Mouse (Mus musculus) neural tube, embryonic 11.5 days (tissue): Measurements from ENCODE around the gene Tmem132a. TPM values are rescaled to one million over a fixed set of nuclear protein-coding genes. Genes with fewer than 3 reads are reported as not detected.

Experiments
- ATAC-seq: fragments of 200-750 bp; cut with Nextera tagmentation; 2 replicates; pipeline ENCODE4 v1.8.0; 2017; ENCODE audit warnings: moderate number of reproducible peaks, mild to moderate bottlenecking, moderate TSS enrichment, moderate library complexity; ENCODE audit not compliant: insufficient read depth, low FRiP score, low TSS enrichment
- DNase-seq: peaks from one replicate; pipeline ENCODE4 v3.0.0-alpha.2; 2015; ENCODE audit warnings: low spot score
- H3K27ac ChIP-seq: fragments of 300-500 bp; sonication (generic); 2 replicates; pipeline ENCODE4 v1.5.1; 2014; ENCODE audit warnings: low read depth, mild to moderate bottlenecking, low read length
- H3K27me3 ChIP-seq: fragments of 300-500 bp; sonication (generic); 2 replicates; pipeline ENCODE4 v1.6.1; 2014; ENCODE audit warnings: mild to moderate bottlenecking, low read length, mixed read lengths; ENCODE audit not compliant: control insufficient read depth, insufficient read depth
- H3K36me3 ChIP-seq: fragments of 300-500 bp; sonication (generic); 2 replicates; pipeline ENCODE4 v1.6.1; 2014; ENCODE audit warnings: mild to moderate bottlenecking, low read length, moderate library complexity, mixed read lengths; ENCODE audit not compliant: control insufficient read depth, insufficient read depth
- H3K4me1 ChIP-seq: fragments of 300-500 bp; sonication (generic); 2 replicates; pipeline ENCODE4 v1.6.1; 2014; ENCODE audit warnings: low read length, mixed read lengths; ENCODE audit not compliant: control insufficient read depth, insufficient read depth
- H3K4me2 ChIP-seq: fragments of 300-500 bp; sonication (generic); 2 replicates; pipeline ENCODE4 v1.6.1; 2014; ENCODE audit warnings: low read depth, mild to moderate bottlenecking, moderate library complexity
- H3K4me3 ChIP-seq: fragments of 300-500 bp; sonication (generic); 2 replicates; pipeline ENCODE4 v1.5.1; 2014; ENCODE audit warnings: low read depth, low read length
- H3K9ac ChIP-seq: fragments of 300-500 bp; sonication (generic); 2 replicates; pipeline ENCODE4 v1.6.1; 2014; ENCODE audit warnings: mild to moderate bottlenecking, low read length
- H3K9me3 ChIP-seq: fragments of 300-500 bp; sonication (generic); 2 replicates; pipeline ENCODE4 v1.6.1; 2016; ENCODE audit warnings: low read length; ENCODE audit not compliant: control insufficient read depth
- WGBS: fragments of 180-500 bp; shearing (Covaris S2); extraction: QIAGEN DNeasy Blood & Tissue Kit; methylation state at CpG from one replicate; pipeline ENCODE4 v1.1.7; 2014; 5-methylcytosine and 5-hydroxymethylcytosine counted together
- polyA plus RNA-seq: library from polyadenylated mRNA; unstranded; fragments of >200 nt; fragmentation: Nextera tagmentation; extraction: Ambion mirVana; gene quantifications from 2 replicates; pipeline ENCODE4 v1.2.1, GENCODE M21; 2014

Gene Tmem132a
- polyA plus RNA-seq, 1 experiment from 2014 or later = 85.5 TPM

DNA sequence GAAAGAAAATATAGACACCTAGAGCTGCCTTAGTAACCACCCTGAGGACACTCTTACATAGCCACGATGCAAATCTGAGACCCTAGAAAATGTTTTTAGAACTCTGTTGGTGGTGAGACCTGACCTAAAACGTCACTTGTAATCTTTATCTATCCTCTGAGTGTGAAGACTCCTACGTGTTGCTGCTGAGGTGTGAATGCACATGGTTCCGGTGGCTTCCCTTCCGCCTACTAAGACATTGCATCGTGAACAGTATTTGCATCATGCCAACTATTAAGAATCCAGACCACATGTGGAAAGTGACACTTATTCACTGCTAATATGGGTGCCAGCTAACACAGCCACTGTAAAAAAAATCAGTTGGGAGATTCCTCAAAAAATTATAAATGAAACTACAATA, 53.9 kb downstream of the Tmem132a start:
- ATAC-seq = no peak
- no peak for DNase-seq
- Histone ChIP-seq H3K27me3 (no peaks in the 10 kb centered on the region), H3K4me3 (no peak overlapping the region), H3K27ac (no peak overlapping the region), H3K36me3 (no peaks in the 10 kb centered on the region), H3K4me1 (no peaks in the 10 kb centered on the region), H3K9ac (no peak overlapping the region), H3K4me2 (no peak overlapping the region), H3K9me3 (no peaks in the 10 kb centered on the region)
- WGBS = 85% methylated on average over 6 of the region's 6 CpGs

- Histone ChIP-seq H3K4me2 (no peak overlapping the region), H3K36me3 (no peaks in the 10 kb centered on the region), H3K9ac (no peak overlapping the region), H3K27me3 (no peaks in the 10 kb centered on the region), H3K9me3 (no peaks in the 10 kb centered on the region), H3K4me3 (no peak overlapping the region), H3K27ac (no peak overlapping the region), H3K4me1 (no peaks in the 10 kb centered on the region)
- no peak for ATAC-seq
- DNase-seq = no peak
- WGBS = 75% methylated on average over 7 of the region's 7 CpGs
These were observed 55.8 kb downstream of the Tmem132a start for GRCm38 (mm10) chr19:10813905-10814304.

GRCm38 (mm10) chr19:10813039-10813438, 56.7 kb downstream of the Tmem132a start:
- H3K9ac ChIP-seq = no peak overlapping the region
- no peaks in the 10 kb centered on the region for H3K4me1 ChIP-seq
- DNase-seq = no peak
- H3K4me2 ChIP-seq = no peak overlapping the region
- no peaks in the 10 kb centered on the region for H3K36me3 ChIP-seq
- H3K27me3 ChIP-seq = no peaks in the 10 kb centered on the region
- no peaks in the 10 kb centered on the region for H3K9me3 ChIP-seq
- no peak overlapping the region for H3K4me3 ChIP-seq
- H3K27ac ChIP-seq = no peak overlapping the region
- ATAC-seq = no peak
- WGBS = 93% methylated on average over 5 of the region's 5 CpGs

DNA sequence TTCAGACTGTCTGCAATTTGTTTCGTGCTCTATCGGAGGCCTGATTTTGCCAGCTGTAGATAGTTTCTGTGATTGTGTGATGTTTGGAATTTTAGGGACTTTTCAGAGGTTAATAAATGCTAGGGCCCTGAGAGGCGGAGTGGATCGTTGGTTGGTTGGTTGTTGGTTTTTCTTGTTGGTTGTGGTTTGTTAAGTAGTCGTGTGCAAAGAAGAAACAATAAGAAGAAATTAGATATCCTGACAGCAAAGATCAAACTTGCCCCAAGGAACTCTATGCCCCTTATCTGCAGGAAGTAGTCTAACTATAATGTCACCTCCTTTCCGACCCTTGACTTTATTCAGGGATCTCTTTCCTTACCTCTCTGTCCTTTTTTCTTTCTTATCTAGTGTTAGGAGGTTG, 58.3 kb downstream of the Tmem132a start:
- H3K36me3 ChIP-seq = no peaks in the 10 kb centered on the region
- H3K27ac ChIP-seq = no peak overlapping the region
- no peaks in the 10 kb centered on the region for H3K9me3 ChIP-seq
- no peak overlapping the region for H3K4me2 ChIP-seq
- no peak overlapping the region for H3K9ac ChIP-seq
- ATAC-seq (no peak), DNase-seq (no peak)
- 85% methylated on average over 6 of the region's 6 CpGs for WGBS
- H3K4me3 ChIP-seq = no peak overlapping the region
- no peaks in the 10 kb centered on the region for H3K27me3 ChIP-seq
- H3K4me1 ChIP-seq = no peaks in the 10 kb centered on the region

- Histone ChIP-seq H3K9me3 (no peaks in the 10 kb centered on the region), H3K9ac (no peak overlapping the region), H3K27me3 (no peaks in the 10 kb centered on the region), H3K4me2 (no peak overlapping the region), H3K27ac (no peak overlapping the region), H3K4me1 (no peaks in the 10 kb centered on the region), H3K36me3 (no peaks in the 10 kb centered on the region), H3K4me3 (no peak overlapping the region)
- DNase-seq (no peak), ATAC-seq (no peak)
- WGBS = 70% methylated on average over 4 of the region's 4 CpGs
These were observed 59.6 kb downstream of the Tmem132a start for GRCm38 (mm10) chr19:10810176-10810492.

DNA sequence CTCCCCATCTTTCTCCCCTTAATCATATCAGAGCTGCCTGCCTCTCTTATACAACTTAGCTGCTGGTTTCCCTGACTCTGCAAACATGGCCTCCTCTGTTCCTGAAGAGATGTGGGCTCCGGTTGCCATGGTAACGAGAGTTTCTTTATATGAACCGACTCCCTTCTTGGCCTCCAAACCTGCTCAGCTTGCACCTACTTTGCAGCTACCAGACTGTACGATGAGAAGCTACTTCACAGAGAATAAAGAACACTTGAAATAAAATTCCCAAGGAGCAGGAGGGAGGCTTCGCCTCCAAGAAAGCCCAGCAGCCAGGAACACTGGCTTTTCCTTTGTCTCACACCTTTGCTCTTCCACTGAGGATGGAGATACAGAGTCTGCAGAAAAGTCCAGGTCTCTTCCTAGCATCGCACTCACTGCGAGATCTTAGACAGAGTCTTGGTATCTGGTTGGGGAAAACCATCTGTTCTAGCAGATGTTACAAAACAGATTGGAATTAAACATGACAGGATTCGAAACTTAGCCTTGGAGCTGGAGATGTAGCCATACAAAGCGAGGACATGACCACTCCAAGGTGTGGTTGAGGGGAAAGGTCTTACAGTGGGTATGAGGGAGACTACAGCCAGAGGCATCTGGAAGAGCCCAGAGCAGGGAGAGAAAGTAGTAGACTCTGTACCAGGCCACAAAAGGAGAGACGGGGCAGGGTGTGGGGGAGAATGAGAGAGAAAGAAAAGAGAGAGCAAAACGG, 60.1 kb downstream of the Tmem132a start:
- H3K4me2 ChIP-seq = no peak overlapping the region
- H3K4me1 ChIP-seq = no peaks in the 10 kb centered on the region
- H3K4me3 ChIP-seq = no peak overlapping the region
- DNase-seq (peak; percentile 13), ATAC-seq (no peak)
- no peak overlapping the region for H3K27ac ChIP-seq
- H3K9me3 ChIP-seq = no peaks in the 10 kb centered on the region
- 80% methylated on average over 11 of the region's 11 CpGs for WGBS
- no peak overlapping the region for H3K9ac ChIP-seq
- H3K27me3 ChIP-seq = no peaks in the 10 kb centered on the region
- H3K36me3 ChIP-seq = no peaks in the 10 kb centered on the region

DNA sequence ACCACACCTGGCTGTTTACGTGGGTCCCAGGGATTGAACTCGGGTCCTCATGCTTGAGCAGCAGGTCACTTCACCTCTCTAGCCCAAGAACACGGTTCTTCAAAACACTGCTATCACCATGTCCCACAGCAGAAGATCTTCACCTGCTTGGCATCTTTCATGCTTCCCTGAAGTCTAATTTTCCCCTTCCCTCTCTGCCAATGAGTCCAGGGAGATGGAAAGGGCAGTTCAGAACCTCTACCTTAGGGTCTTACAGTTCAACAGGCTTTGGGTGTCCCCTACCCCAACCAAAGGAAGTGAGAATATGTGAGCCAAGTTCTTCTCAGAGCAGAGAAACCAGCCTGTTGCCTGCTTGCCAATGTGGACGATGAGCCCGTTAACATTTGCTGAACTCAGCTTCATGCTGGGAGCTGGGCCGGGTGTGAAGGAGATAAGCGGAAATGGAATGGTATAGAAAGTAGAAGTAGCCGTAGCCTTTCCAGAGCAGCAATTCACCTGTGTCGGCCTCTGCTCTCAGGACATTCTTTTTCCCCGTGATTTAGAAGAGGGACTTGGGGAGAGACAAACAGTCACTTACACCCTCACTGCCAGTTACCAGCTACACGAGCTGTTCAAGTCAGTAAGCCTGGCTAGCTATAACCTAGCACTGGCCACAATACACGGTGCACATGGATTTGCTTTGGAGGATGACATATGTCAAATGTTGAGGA, 61.1 kb downstream of the Tmem132a start:
- WGBS = 90% methylated on average over 12 of the region's 12 CpGs
- H3K9me3 ChIP-seq = no peaks in the 10 kb centered on the region
- no peak overlapping the region for H3K4me2 ChIP-seq
- H3K27ac ChIP-seq = no peak overlapping the region
- no peak for ATAC-seq
- no peaks in the 10 kb centered on the region for H3K4me1 ChIP-seq
- no peak overlapping the region for H3K4me3 ChIP-seq
- no peaks in the 10 kb centered on the region for H3K27me3 ChIP-seq
- H3K9ac ChIP-seq = no peak overlapping the region
- no peak for DNase-seq
- no peaks in the 10 kb centered on the region for H3K36me3 ChIP-seq
